Mouse (Mus musculus) subcutaneous adipose tissue, adult 2 months (tissue): ENCODE data around the gene Numa1. TPM values are rescaled to one million over a fixed set of nuclear protein-coding genes. Genes with fewer than 3 reads are reported as not detected.

ENCODE experiments used
- polyA plus RNA-seq: library from polyadenylated mRNA; depleted of rRNA; stranded (reverse); fragments of >200 nt; gene quantifications from 2 replicates; pipeline ENCODE4 v1.2.3, GENCODE M21; 2012; ENCODE audit warnings: low replicate concordance; rRNA removed

The Numa1 gene
- polyA plus RNA-seq = 76.3 and 105 TPM in 2 replicates

GRCm38 (mm10) chr7:101933751-101934240, at the start of gene Numa1, which contains the start of gene Lrrc51:
TSS of gene Numa1 (plus strand) at chr7:101934111.
TSS of gene Lrrc51 (minus strand) at chr7:101933895.

DNA sequence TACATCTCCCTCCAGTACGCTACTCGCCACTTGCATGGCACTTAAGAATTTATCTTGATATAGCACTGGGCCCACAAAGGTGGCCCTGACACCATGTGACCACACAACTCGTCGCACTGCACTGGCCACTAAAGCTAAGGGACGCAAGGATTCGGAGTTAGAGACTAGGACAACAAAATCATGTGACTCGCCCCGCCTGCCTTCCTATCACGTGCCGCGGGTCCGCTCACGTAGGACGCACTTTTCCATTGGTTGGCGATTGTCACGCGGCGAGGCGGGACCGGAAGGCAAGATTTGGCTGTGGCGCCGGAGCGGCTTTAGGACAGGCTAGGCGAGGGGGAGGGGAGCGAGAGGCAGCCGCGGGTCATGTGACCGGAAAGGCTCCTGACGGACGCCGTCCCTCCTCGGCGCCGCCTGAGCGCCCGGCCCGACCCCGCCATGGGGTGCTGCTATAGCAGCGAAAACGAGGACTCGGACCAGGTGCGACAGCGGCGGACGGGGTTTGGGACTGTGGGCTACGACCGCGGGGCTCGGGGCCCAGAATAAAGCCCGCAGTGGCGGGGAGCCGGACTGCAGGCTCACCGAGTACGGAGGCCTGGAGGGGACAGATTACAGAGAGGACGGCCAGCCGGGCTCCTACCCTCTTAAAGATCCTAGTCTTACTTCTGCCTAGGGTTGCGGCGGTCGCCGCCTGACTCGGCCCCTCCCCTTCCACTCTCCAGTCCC, 28.2 kb upstream of the Numa1 start, which contains the start of gene Lamtor1:
Gene Lamtor1, plus strand, starts transcription at position 344 of the 726 bp plus-strand sequence.

DNA sequence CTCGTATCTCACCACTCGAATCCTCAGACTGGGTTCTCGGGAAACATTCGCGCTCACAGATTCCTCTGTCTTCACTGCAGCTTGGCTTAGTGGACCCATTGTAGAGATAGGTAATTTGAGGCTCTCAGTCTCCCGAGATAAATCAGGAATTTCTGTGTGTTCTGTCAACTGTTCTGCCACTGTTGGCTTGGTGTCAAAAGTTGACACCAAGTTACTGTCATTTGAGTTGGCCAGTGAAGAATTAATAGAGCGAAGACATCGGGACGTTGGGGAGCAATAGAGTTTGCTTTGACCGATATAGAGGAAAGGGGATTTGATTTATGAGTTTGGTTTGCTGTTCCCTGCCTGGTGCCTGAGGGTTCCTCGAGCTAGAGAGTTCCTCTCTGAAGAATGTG, 27.6 kb upstream of the Numa1 start, which contains the start of gene Tomt:
Gene Tomt, minus strand, starts transcription at position 73 of the 395 bp plus-strand sequence.

GRCm38 (mm10) chr7:102018590-102018989, 84.7 kb downstream of the Numa1 start, which contains the start of gene Il18bp:
TSS of gene Il18bp (minus strand) at chr7:102018690.

Other genes starting within 250 kb of the Numa1 start
- gene Phox2a, start 115.8 kb upstream of the Numa1 start, polyA plus RNA-seq = 0.09 TPM in 1 of 2 replicates, not detected in the other
- gene Inppl1, start 95.9 kb upstream of the Numa1 start, polyA plus RNA-seq = 78.0 and 106 TPM in 2 replicates
- gene Folr2, start 76.9 kb upstream of the Numa1 start, polyA plus RNA-seq = 103 and 151 TPM in 2 replicates
- gene Anapc15, start 70.4 kb upstream of the Numa1 start, polyA plus RNA-seq = 56.2 and 63.2 TPM in 2 replicates
- gene Folr1, start 63.3 kb upstream of the Numa1 start, polyA plus RNA-seq = 1.2 and 3.9 TPM in 2 replicates
- 304 and 439 TPM in 2 replicates for gene Lamtor1, start 28.2 kb upstream of the Numa1 start, polyA plus RNA-seq
- gene Tomt, start 27.8 kb upstream of the Numa1 start, polyA plus RNA-seq = 0.46 and 2.9 TPM in 2 replicates
- 21.2 and 32.2 TPM in 2 replicates for gene Lrrc51, start 216 bp upstream of the Numa1 start, polyA plus RNA-seq
- 15.3 and 21.4 TPM in 2 replicates for gene Il18bp, start 84.6 kb downstream of the Numa1 start, polyA plus RNA-seq
- gene Rnf121, start 131.4 kb downstream of the Numa1 start, polyA plus RNA-seq = 40.8 and 63.7 TPM in 2 replicates
- 17.6 and 38.4 TPM in 2 replicates for gene Xndc1, start 131.4 kb downstream of the Numa1 start, polyA plus RNA-seq
- 2.3 and 5.2 TPM in 2 replicates for gene Xntrpc, start 131.6 kb downstream of the Numa1 start, polyA plus RNA-seq
- gene Trpc2, start 149.0 kb downstream of the Numa1 start, polyA plus RNA-seq = 0.62 TPM in 1 of 2 replicates, not detected in the other
- 0.32 TPM in 1 of 2 replicates, not detected in the other for gene Art1, start 167.6 kb downstream of the Numa1 start, polyA plus RNA-seq
- 0.53 and 0.95 TPM in 2 replicates for gene Art5, start 175.4 kb downstream of the Numa1 start, polyA plus RNA-seq
- gene Chrna10, start 182.7 kb downstream of the Numa1 start, polyA plus RNA-seq = 0.09 TPM in 1 of 2 replicates, not detected in the other